Mouse (Mus musculus): Measurements from ENCODE around the gene Arhgap6.

Arhgap6 gene

GRCm38 (mm10) chrX:168977776-168978175 is 182.9 kb downstream of the Arhgap6 start:
- in situ Hi-C loops (cut with MboI, MseI) = no loop called here

- in situ Hi-C loops (cut with MboI, MseI) = no loop called here
These were observed 185.5 kb downstream of the Arhgap6 start for GRCm38 (mm10) chrX:168980370-168980769.

GRCm38 (mm10) chrX:169007066-169007465 is 212.2 kb downstream of the Arhgap6 start:
- in situ Hi-C loops (cut with MboI, MseI) = no loop called here

- in situ Hi-C loops (cut with MboI, MseI) = no loop called here
These were observed 217.8 kb downstream of the Arhgap6 start for GRCm38 (mm10) chrX:169012701-169013100.

- in situ Hi-C loops (cut with MboI, MseI) = no loop called here
These were observed 239.5 kb downstream of the Arhgap6 start for GRCm38 (mm10) chrX:169034390-169034789.

GRCm38 (mm10) chrX:169036403-169037296 is 241.8 kb downstream of the Arhgap6 start:
- in situ Hi-C loops (cut with MboI, MseI) = loop anchor here in 1 of 2 experiments (5.0 kb wide), 1 partner anchor 56 kb away; no protein-coding TSS in a partner anchor

- in situ Hi-C loops (cut with MboI, MseI) = loop anchor here in 1 of 2 experiments (5.0 kb wide), 1 partner anchor 55 kb away; no protein-coding TSS in a partner anchor
These were observed 242.5 kb downstream of the Arhgap6 start for GRCm38 (mm10) chrX:169037401-169037800.

- in situ Hi-C loops (cut with MboI, MseI) = no loop called here
These were observed 249.0 kb downstream of the Arhgap6 start for GRCm38 (mm10) chrX:169043872-169044271.

- in situ Hi-C loops (cut with MboI, MseI) = no loop called here
These were observed 252.7 kb downstream of the Arhgap6 start for GRCm38 (mm10) chrX:169047595-169047994.

GRCm38 (mm10) chrX:169049550-169049949 is 254.7 kb downstream of the Arhgap6 start:
- in situ Hi-C loops (cut with MboI, MseI) = no loop called here

GRCm38 (mm10) chrX:169053907-169054476 is 259.1 kb downstream of the Arhgap6 start:
- in situ Hi-C loops (cut with MboI, MseI) = no loop called here

GRCm38 (mm10) chrX:169062555-169062954 is 267.7 kb downstream of the Arhgap6 start:
- in situ Hi-C loops (cut with MboI, MseI) = no loop called here

GRCm38 (mm10) chrX:169065298-169065697 is 270.4 kb downstream of the Arhgap6 start:
- in situ Hi-C loops (cut with MboI, MseI) = no loop called here

GRCm38 (mm10) chrX:169065922-169066321 is 271.0 kb downstream of the Arhgap6 start:
- in situ Hi-C loops (cut with MboI, MseI) = no loop called here

GRCm38 (mm10) chrX:169075020-169075419 is 280.1 kb downstream of the Arhgap6 start:
- in situ Hi-C loops (cut with MboI, MseI) = no loop called here

- in situ Hi-C loops (cut with MboI, MseI) = loop anchor here in 1 of 2 experiments (5.0 kb wide), 1 partner anchor 139 kb away; no protein-coding TSS in a partner anchor
These were observed 286.7 kb downstream of the Arhgap6 start for GRCm38 (mm10) chrX:169081609-169082008.

GRCm38 (mm10) chrX:169085871-169086270 is 291.0 kb downstream of the Arhgap6 start:
- in situ Hi-C loops (cut with MboI, MseI) = no loop called here

GRCm38 (mm10) chrX:169089221-169089620 is 294.3 kb downstream of the Arhgap6 start:
- in situ Hi-C loops (cut with MboI, MseI) = no loop called here

- in situ Hi-C loops (cut with MboI, MseI) = loop anchor here in 1 of 2 experiments (5.0 kb wide), 1 partner anchor 57 kb away; no protein-coding TSS in a partner anchor
These were observed 299.7 kb downstream of the Arhgap6 start for GRCm38 (mm10) chrX:169094601-169095000.

GRCm38 (mm10) chrX:169095584-169095983 is 300.7 kb downstream of the Arhgap6 start:
- in situ Hi-C loops (cut with MboI, MseI) = no loop called here

- in situ Hi-C loops (cut with MboI, MseI) = no loop called here
These were observed 307.8 kb downstream of the Arhgap6 start for GRCm38 (mm10) chrX:169102665-169103064.

GRCm38 (mm10) chrX:169106048-169106622 is 311.2 kb downstream of the Arhgap6 start:
- in situ Hi-C loops (cut with MboI, MseI) = no loop called here

All from T-helper 17 cell (primary cell).